ENCODE assay signal across 7 mouse cellular contexts in the genomic region with DNA sequence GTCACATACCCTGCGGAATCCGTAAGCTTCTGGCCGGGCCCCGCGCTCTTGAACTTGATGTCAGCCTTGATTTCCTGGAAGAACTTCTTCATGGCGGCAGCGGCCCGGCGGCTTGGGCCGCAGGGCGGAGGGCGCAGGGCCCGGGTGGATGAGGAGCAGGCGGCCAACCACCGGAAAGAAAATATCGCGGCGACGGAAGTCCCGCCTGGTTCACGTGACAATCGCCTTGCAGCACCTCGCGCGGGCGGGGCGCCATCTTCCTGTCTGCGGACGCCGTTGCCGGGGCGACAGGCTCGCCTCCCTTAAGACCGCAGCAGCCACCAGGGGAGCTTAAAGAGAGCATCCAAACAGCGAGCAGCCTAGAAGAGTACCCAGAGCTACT. TPM values are rescaled to one million over a fixed set of nuclear protein-coding genes. Genes with fewer than 3 reads are reported as not detected.
DNase-seq lines count a peak whose midpoint lies in the region; ATAC-seq and TF ChIP-seq lines count a peak whose summit lies in the region.

Gene Ubxn6, minus strand, starts transcription at position 202 of the 382 bp plus-strand sequence.

- peak; percentile 67 for TF ChIP-seq CTCF in intestine, postnatal 0 days (IDR thresholded peaks at IDR 0.05; ENCODE audit: low read depth)
- peak; percentile 46; the same call in 1 of the 2 replicates for TF ChIP-seq CTCF in small intestine, adult 2 months (IDR thresholded peaks at IDR 0.05; ENCODE audit: extremely low read depth, insufficient read length, insufficient replicate concordance, low read depth, low read length)

- peak within 1 kb of the TSS; percentile 81 for H3K4me2 ChIP-seq in intestine, postnatal 0 days (replicated peaks; ENCODE audit: low read depth)
- H3K4me2 ChIP-seq in midbrain, embryonic 12.5 days (replicated peaks), result peak within 1 kb of the TSS; percentile 66

- peak; percentile 80 for TF ChIP-seq POLR2A in small intestine, adult 2 months (IDR thresholded peaks at IDR 0.05; ENCODE audit: low read depth, low read length)

- 0 out of 2 replicates have a peak, but pooled peaks cover 3% of the 10 kb centered on the region for H3K4me1 ChIP-seq in intestine, postnatal 0 days (replicated peaks; ENCODE audit: control insufficient read depth, insufficient read depth, low read length)
- peaks cover 20% of the 10 kb centered on the region; the same call in 1 of the 2 replicates for H3K4me1 ChIP-seq in midbrain, embryonic 12.5 days
- peaks cover 10% of the 10 kb centered on the region for H3K4me1 ChIP-seq in small intestine, adult 2 months (ENCODE audit: control insufficient read depth, insufficient read depth, insufficient read length, low read length)

- H3K9me3 ChIP-seq in intestine, postnatal 0 days (ENCODE audit: control insufficient read depth), result no peaks in the 10 kb centered on the region
- H3K9me3 ChIP-seq in midbrain, embryonic 12.5 days, result no peaks in the 10 kb centered on the region

- under 1% methylated on average over 35 of the region's 35 CpGs for WGBS in intestine, postnatal 0 days
- under 1% methylated on average over 35 of the region's 35 CpGs for WGBS in midbrain, embryonic 12.5 days
- 1% methylated on average over 35 of the region's 35 CpGs for WGBS in small intestine, adult 2 months

- H3K27me3 ChIP-seq in intestine, postnatal 0 days (replicated peaks; ENCODE audit: control insufficient read depth, insufficient read depth, low read length), result no peaks in the 10 kb centered on the region
- no peaks in the 10 kb centered on the region for H3K27me3 ChIP-seq in midbrain, embryonic 12.5 days
- no peaks in the 10 kb centered on the region for H3K27me3 ChIP-seq in small intestine, adult 2 months (ENCODE audit: control insufficient read depth, insufficient read depth, low read length)

- peaks cover 31% of the 10 kb centered on the region for H3K36me3 ChIP-seq in intestine, postnatal 0 days (ENCODE audit: control insufficient read depth, insufficient read depth)
- H3K36me3 ChIP-seq in midbrain, embryonic 12.5 days, result peaks cover 28% of the 10 kb centered on the region
- H3K36me3 ChIP-seq in small intestine, adult 2 months (ENCODE audit: control insufficient read depth, insufficient read depth, low read length), result peaks cover 30% of the 10 kb centered on the region

- DNase-seq in adrenal gland, adult 8-10 months, result peak; percentile 95
- peak; percentile 92 for DNase-seq in embryo, embryonic 9.5 days (ENCODE audit: extremely low spot score)
- no peak for DNase-seq in gonadal fat pad, adult 2 months (ENCODE audit: low read depth)
- peak; percentile 98 for DNase-seq in left cerebral cortex, postnatal 4 days

- H3K4me3 ChIP-seq in intestine, postnatal 0 days (ENCODE audit: low read depth, low read length), result peak within 1 kb of the TSS; percentile 75
- H3K4me3 ChIP-seq in midbrain, embryonic 12.5 days, result peak within 1 kb of the TSS; percentile 54
- peak within 1 kb of the TSS; percentile 99 for H3K4me3 ChIP-seq in small intestine, adult 2 months (ENCODE audit: low read depth, low read length)

- peak within 1 kb of the TSS; percentile 85 for H3K9ac ChIP-seq in intestine, postnatal 0 days (ENCODE audit: low read depth, low read length)
- peak within 1 kb of the TSS; percentile 58 for H3K9ac ChIP-seq in midbrain, embryonic 12.5 days (replicated peaks)

- peak within 1 kb of the TSS; percentile 99 for H3K27ac ChIP-seq in intestine, postnatal 0 days (ENCODE audit: low read depth, low read length)
- H3K27ac ChIP-seq in midbrain, embryonic 12.5 days (replicated peaks), result peak within 1 kb of the TSS; percentile 83
- H3K27ac ChIP-seq in small intestine, adult 2 months (ENCODE audit: insufficient read depth, low read depth, low read length), result peak within 1 kb of the TSS; percentile 99

- intact Hi-C loops in left cerebral cortex, postnatal 4 days (cut with DNase I), result no loop called here

- peak; percentile 53 for ATAC-seq in intestine, postnatal 0 days
- ATAC-seq in midbrain, embryonic 12.5 days (ENCODE audit: low FRiP score, low read depth), result peak; percentile 50

RNA-seq across cellular contexts. Expression of gene Ubxn6, which starts in this region (rescaled TPM):
- 10 to 100 TPM; 67.6 to 93.5 (median 82.6) TPM for total RNA-seq in adrenal gland, adult 8-10 months (2022)
- polyA plus RNA-seq in gonadal fat pad, adult 2 months (2012; rRNA removed), result 100 and 112 TPM in 2 replicates
- polyA plus RNA-seq in intestine, postnatal 0 days (2015; fragmentation: Nextera tagmentation; extraction: Ambion mirVana), result 42.5 and 47.7 TPM in 2 replicates
- 10 to 100 TPM; 69.1 to 78.9 TPM for total RNA-seq in left cerebral cortex, postnatal 4 days (2021)
- 54.9 and 58.1 TPM in 2 replicates for polyA plus RNA-seq in midbrain, embryonic 12.5 days (2016; fragmentation: Nextera tagmentation; extraction: Ambion mirVana)
- polyA plus RNA-seq in small intestine, adult 2 months (2012; rRNA removed), result 27.4 and 57.1 TPM in 2 replicates
